Mouse (Mus musculus): ENCODE data around the gene Dop1a. TPM values are rescaled to one million over a fixed set of nuclear protein-coding genes. Genes with fewer than 3 reads are reported as not detected.

Gene Dop1a
- total RNA-seq (2021): 10 to 100 TPM; 16.2 to 17.9 TPM
- polyA plus RNA-seq (2012; rRNA removed): 9.1 and 10.5 TPM in 2 replicates
- long read RNA-seq, partial matches to known transcripts: 0 of 1 reads
- long read RNA-seq, other reads (novel, unspliced or antisense): 1 of 1 reads

- Histone ChIP-seq H3K9ac (ENCODE audit: low read depth, low read length) (peak within 1 kb of the TSS; percentile 87), H3K4me1 (ENCODE audit: control insufficient read depth, insufficient read depth, low read length) (no peaks in the 10 kb centered on the region), H3K27me3 (ENCODE audit: control insufficient read depth, insufficient read depth, low read length) (no peaks in the 10 kb centered on the region), H3K4me3 (peak within 1 kb of the TSS; percentile 85), H3K79me2 (replicated peaks; ENCODE audit: control insufficient read depth, insufficient read depth, low read length) (no peaks in the 10 kb centered on the region; the same call in 1 of the 2 replicates), H3K27ac (peak within 1 kb of the TSS; percentile 93), H3K36me3 (ENCODE audit: control insufficient read depth, insufficient read depth, low read length) (peaks cover 2% of the 10 kb centered on the region; the same call in 1 of the 2 replicates)
- peak; percentile 94 for DNase-seq
- intact Hi-C loops (cut with DNase I): loop anchor here (2.0 kb wide), 1 partner anchor 104 kb away; the partner anchor contains the start of genes Pgm3 and Rwdd2a
- TF ChIP-seq EP300 (IDR thresholded peaks at IDR 0.05; ENCODE audit: insufficient read depth, low read depth, low read length) (0 out of 2 replicates have a peak, but pooled peaks have one; percentile 51), POLR2A (IDR thresholded peaks at IDR 0.05; ENCODE audit: insufficient read depth, low read depth, low read length) (peak; percentile 43; the same call in 1 of the 2 replicates), CTCF (IDR thresholded peaks at IDR 0.05) (peak; percentile 99)
- WGBS: under 1% methylated on average over 93 of the region's 93 CpGs
Measured at GRCm38 (mm10) chr9:86466990-86467870, at the start of gene Dop1a. Gene Dop1a (plus strand): TSS chr9:86467154.

- TF ChIP-seq POLR2A (IDR thresholded peaks at IDR 0.05; ENCODE audit: insufficient read depth, low read depth, low read length): no peak
- TF ChIP-seq CTCF (IDR thresholded peaks at IDR 0.05): no peak
- no peaks in the 10 kb centered on the region for H3K4me1 ChIP-seq (ENCODE audit: control insufficient read depth, insufficient read depth, low read length)
- no peaks in the 10 kb centered on the region for H3K27me3 ChIP-seq (ENCODE audit: control insufficient read depth, insufficient read depth, low read length)
- no peaks in the 10 kb centered on the region for H3K79me2 ChIP-seq (replicated peaks; ENCODE audit: control insufficient read depth, insufficient read depth, low read length)
- intact Hi-C loops (cut with DNase I): no loop called here
- DNase-seq: no peak
- no peak overlapping the region for H3K4me3 ChIP-seq
- H3K36me3 ChIP-seq (ENCODE audit: control insufficient read depth, insufficient read depth, low read length): no peaks in the 10 kb centered on the region
- no peak overlapping the region for H3K9ac ChIP-seq (ENCODE audit: low read depth, low read length)
- no peak overlapping the region for H3K27ac ChIP-seq
- 100% methylated on average over 1 of the region's 1 CpGs for WGBS
Measured at GRCm38 (mm10) chr9:86417971-86418370, 49.0 kb upstream of the Dop1a start.

- DNase-seq: no peak
- WGBS: 80% methylated on average over 6 of the region's 6 CpGs
- H3K4me1 ChIP-seq (ENCODE audit: control insufficient read depth, insufficient read depth, low read length): no peaks in the 10 kb centered on the region
- no peaks in the 10 kb centered on the region for H3K27me3 ChIP-seq (ENCODE audit: control insufficient read depth, insufficient read depth, low read length)
- intact Hi-C loops (cut with DNase I): no loop called here
- no peaks in the 10 kb centered on the region for H3K36me3 ChIP-seq (ENCODE audit: control insufficient read depth, insufficient read depth, low read length)
- no peak overlapping the region for H3K27ac ChIP-seq
- H3K9ac ChIP-seq (ENCODE audit: low read depth, low read length): no peak overlapping the region
- H3K79me2 ChIP-seq (replicated peaks; ENCODE audit: control insufficient read depth, insufficient read depth, low read length): no peaks in the 10 kb centered on the region
- H3K4me3 ChIP-seq: no peak overlapping the region
- TF ChIP-seq POLR2A (IDR thresholded peaks at IDR 0.05; ENCODE audit: insufficient read depth, low read depth, low read length) (no peak), CTCF (IDR thresholded peaks at IDR 0.05) (no peak), EP300 (IDR thresholded peaks at IDR 0.05; ENCODE audit: insufficient read depth, low read depth, low read length) (no peak)
Measured at GRCm38 (mm10) chr9:86419366-86419765, 47.6 kb upstream of the Dop1a start.

- Histone ChIP-seq H3K4me1 (ENCODE audit: control insufficient read depth, insufficient read depth, low read length) (no peaks in the 10 kb centered on the region; the same call in 1 of the 2 replicates), H3K36me3 (ENCODE audit: control insufficient read depth, insufficient read depth, low read length) (no peaks in the 10 kb centered on the region), H3K9ac (ENCODE audit: low read depth, low read length) (no peak overlapping the region), H3K79me2 (replicated peaks; ENCODE audit: control insufficient read depth, insufficient read depth, low read length) (no peaks in the 10 kb centered on the region), H3K27me3 (ENCODE audit: control insufficient read depth, insufficient read depth, low read length) (no peaks in the 10 kb centered on the region), H3K27ac (no peak overlapping the region), H3K4me3 (no peak overlapping the region)
- DNase-seq: no peak
- intact Hi-C loops (cut with DNase I): no loop called here
- TF ChIP-seq POLR2A (IDR thresholded peaks at IDR 0.05; ENCODE audit: insufficient read depth, low read depth, low read length) (no peak), EP300 (IDR thresholded peaks at IDR 0.05; ENCODE audit: insufficient read depth, low read depth, low read length) (no peak), CTCF (IDR thresholded peaks at IDR 0.05) (no peak)
- 84% methylated on average over 4 of the region's 4 CpGs for WGBS
Measured at GRCm38 (mm10) chr9:86423331-86423730, 43.6 kb upstream of the Dop1a start.

- no peak for DNase-seq
- Histone ChIP-seq H3K27ac (no peak overlapping the region), H3K4me1 (ENCODE audit: control insufficient read depth, insufficient read depth, low read length) (no peaks in the 10 kb centered on the region), H3K36me3 (ENCODE audit: control insufficient read depth, insufficient read depth, low read length) (no peaks in the 10 kb centered on the region), H3K4me3 (no peak overlapping the region), H3K9ac (ENCODE audit: low read depth, low read length) (no peak overlapping the region), H3K79me2 (replicated peaks; ENCODE audit: control insufficient read depth, insufficient read depth, low read length) (no peaks in the 10 kb centered on the region), H3K27me3 (ENCODE audit: control insufficient read depth, insufficient read depth, low read length) (no peaks in the 10 kb centered on the region)
- 94% methylated on average over 3 of the region's 3 CpGs for WGBS
- TF ChIP-seq EP300 (IDR thresholded peaks at IDR 0.05; ENCODE audit: insufficient read depth, low read depth, low read length) (no peak), CTCF (IDR thresholded peaks at IDR 0.05) (no peak), POLR2A (IDR thresholded peaks at IDR 0.05; ENCODE audit: insufficient read depth, low read depth, low read length) (no peak)
- intact Hi-C loops (cut with DNase I): no loop called here
Measured at GRCm38 (mm10) chr9:86435510-86435909, 31.4 kb upstream of the Dop1a start.

- no peak overlapping the region for H3K4me3 ChIP-seq
- 98% methylated on average over 8 of the region's 8 CpGs for WGBS
- no peak overlapping the region for H3K27ac ChIP-seq
- H3K4me1 ChIP-seq (ENCODE audit: control insufficient read depth, insufficient read depth, low read length): no peaks in the 10 kb centered on the region
- no peaks in the 10 kb centered on the region for H3K79me2 ChIP-seq (replicated peaks; ENCODE audit: control insufficient read depth, insufficient read depth, low read length)
- H3K36me3 ChIP-seq (ENCODE audit: control insufficient read depth, insufficient read depth, low read length): no peaks in the 10 kb centered on the region
- TF ChIP-seq POLR2A (IDR thresholded peaks at IDR 0.05; ENCODE audit: insufficient read depth, low read depth, low read length): no peak
- TF ChIP-seq EP300 (IDR thresholded peaks at IDR 0.05; ENCODE audit: insufficient read depth, low read depth, low read length): no peak
- TF ChIP-seq CTCF (IDR thresholded peaks at IDR 0.05): no peak
- H3K27me3 ChIP-seq (ENCODE audit: control insufficient read depth, insufficient read depth, low read length): no peaks in the 10 kb centered on the region
- no peak overlapping the region for H3K9ac ChIP-seq (ENCODE audit: low read depth, low read length)
- intact Hi-C loops (cut with DNase I): no loop called here
- no peak for DNase-seq
Measured at GRCm38 (mm10) chr9:86436608-86437007, 30.3 kb upstream of the Dop1a start.

All from heart, adult 2 months (tissue).